8 mouse cellular contexts compared by ENCODE assay signal in the genomic region with DNA sequence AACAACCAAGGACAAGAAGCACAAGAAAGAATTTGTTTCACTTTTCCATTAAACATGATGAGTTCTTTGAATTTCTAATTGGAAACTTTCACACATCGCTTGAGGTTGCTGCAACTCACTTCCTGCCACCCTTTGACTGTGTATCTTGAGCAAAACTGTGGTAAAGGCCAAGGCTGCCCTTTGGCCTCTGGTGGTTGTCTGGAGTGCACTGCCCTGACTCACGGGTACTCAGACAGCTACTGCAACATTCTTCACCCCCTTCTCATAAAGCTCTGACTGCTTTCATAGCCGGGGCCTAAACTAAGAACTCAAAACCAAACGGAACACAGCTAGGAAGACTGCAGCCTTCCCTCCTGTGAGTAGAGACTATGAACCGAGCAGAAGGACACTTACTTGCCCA.
DNase-seq lines count a peak whose midpoint lies in the region; ATAC-seq lines count a peak whose summit lies in the region.

No protein-coding gene starts in this region.

- H3K27ac ChIP-seq in forebrain, embryonic 10.5 days = peak overlapping the region; percentile 67
- no peak overlapping the region for H3K27ac ChIP-seq in forebrain, embryonic 11.5 days (ENCODE audit: low read depth, low read length)
- H3K27ac ChIP-seq in heart, embryonic 16.5 days (ENCODE audit: low read length) = peak overlapping the region; percentile 77
- H3K27ac ChIP-seq in liver, embryonic 13.5 days = peak overlapping the region; percentile 61

- no peak overlapping the region for H3K4me3 ChIP-seq in forebrain, embryonic 10.5 days
- H3K4me3 ChIP-seq in forebrain, embryonic 11.5 days (ENCODE audit: low read depth, low read length) = no peak overlapping the region
- no peak overlapping the region for H3K4me3 ChIP-seq in heart, embryonic 16.5 days (ENCODE audit: low read length)
- no peak overlapping the region for H3K4me3 ChIP-seq in liver, embryonic 13.5 days (replicated peaks)

- H3K27me3 ChIP-seq in forebrain, embryonic 10.5 days (ENCODE audit: poor library complexity, severe bottlenecking) = no peaks in the 10 kb centered on the region
- H3K27me3 ChIP-seq in forebrain, embryonic 11.5 days (ENCODE audit: control insufficient read depth, insufficient read depth, low read length) = no peaks in the 10 kb centered on the region
- no peaks in the 10 kb centered on the region for H3K27me3 ChIP-seq in heart, embryonic 16.5 days (ENCODE audit: control insufficient read depth, insufficient read depth, low read length)
- H3K27me3 ChIP-seq in liver, embryonic 13.5 days = no peaks in the 10 kb centered on the region

- H3K9ac ChIP-seq in forebrain, embryonic 11.5 days (ENCODE audit: low read length) = no peak overlapping the region
- no peak overlapping the region for H3K9ac ChIP-seq in heart, embryonic 16.5 days (ENCODE audit: low read length)
- H3K9ac ChIP-seq in liver, embryonic 13.5 days = no peak overlapping the region

- H3K4me2 ChIP-seq in forebrain, embryonic 11.5 days (ENCODE audit: low read depth, low read length, severe bottlenecking) = no peak overlapping the region
- H3K4me2 ChIP-seq in heart, embryonic 16.5 days (ENCODE audit: low read depth, low read length) = no peak overlapping the region
- H3K4me2 ChIP-seq in liver, embryonic 13.5 days = no peak overlapping the region

- peaks cover 49% of the 10 kb centered on the region for H3K4me1 ChIP-seq in forebrain, embryonic 10.5 days
- H3K4me1 ChIP-seq in forebrain, embryonic 11.5 days (replicated peaks; ENCODE audit: control insufficient read depth, insufficient read depth, low read length) = peaks cover 2% of the 10 kb centered on the region; the same call in 1 of the 2 replicates
- peaks cover 25% of the 10 kb centered on the region for H3K4me1 ChIP-seq in heart, embryonic 16.5 days (ENCODE audit: control insufficient read depth, insufficient read depth, low read length)
- peaks cover 63% of the 10 kb centered on the region for H3K4me1 ChIP-seq in liver, embryonic 13.5 days (replicated peaks)

- H3K9me3 ChIP-seq in forebrain, embryonic 10.5 days = no peaks in the 10 kb centered on the region
- no peaks in the 10 kb centered on the region for H3K9me3 ChIP-seq in forebrain, embryonic 11.5 days (ENCODE audit: control insufficient read depth, low read length)
- no peaks in the 10 kb centered on the region for H3K9me3 ChIP-seq in heart, embryonic 16.5 days (replicated peaks; ENCODE audit: control insufficient read depth, low read length)
- H3K9me3 ChIP-seq in liver, embryonic 13.5 days (replicated peaks) = no peaks in the 10 kb centered on the region

- no peak for DNase-seq in forebrain, embryonic 10.5 days (ENCODE audit: extremely low spot score, low spot score)
- DNase-seq in forebrain, embryonic 11.5 days (ENCODE audit: low spot score) = no peak
- peak; percentile 97 for DNase-seq in 3T3-L1 (ENCODE audit: low read depth, low spot score)
- no peak for DNase-seq in liver, embryonic 13.5 days
- DNase-seq in c-Kit-positive CD71-positive TER-119-positive erythroid progenitor cells, embryonic 14.5 days (ENCODE audit: low spot score) = no peak
- DNase-seq in right cerebral cortex, postnatal 25 days = no peak
- DNase-seq in frontal cortex, postnatal 14 days (ENCODE audit: low spot score in 2 of 2) = no peak

- no peak for ATAC-seq in forebrain, embryonic 11.5 days (replicated peaks; ENCODE audit: low FRiP score)
- ATAC-seq in heart, embryonic 16.5 days (replicated peaks; ENCODE audit: extremely low read depth, insufficient read depth, low FRiP score) = no peak
- no peak for ATAC-seq in liver, embryonic 13.5 days (ENCODE audit: low read depth)

- H3K36me3 ChIP-seq in forebrain, embryonic 10.5 days (replicated peaks) = no peaks in the 10 kb centered on the region
- H3K36me3 ChIP-seq in forebrain, embryonic 11.5 days (ENCODE audit: control insufficient read depth, insufficient read depth, low read length) = no peaks in the 10 kb centered on the region
- H3K36me3 ChIP-seq in heart, embryonic 16.5 days (ENCODE audit: control insufficient read depth, insufficient read depth) = no peaks in the 10 kb centered on the region
- no peaks in the 10 kb centered on the region for H3K36me3 ChIP-seq in liver, embryonic 13.5 days

- WGBS in forebrain, embryonic 10.5 days = 72% methylated on average over 5 of the region's 5 CpGs
- 73% methylated on average over 5 of the region's 5 CpGs for WGBS in forebrain, embryonic 11.5 days
- WGBS in heart, embryonic 16.5 days = 56% methylated on average over 5 of the region's 5 CpGs
- WGBS in liver, embryonic 13.5 days (ENCODE audit: insufficient replicate concordance) = 46% methylated on average over 5 of the region's 5 CpGs
